ENCODE assay signal across 10 mouse cellular contexts in the genomic region with DNA sequence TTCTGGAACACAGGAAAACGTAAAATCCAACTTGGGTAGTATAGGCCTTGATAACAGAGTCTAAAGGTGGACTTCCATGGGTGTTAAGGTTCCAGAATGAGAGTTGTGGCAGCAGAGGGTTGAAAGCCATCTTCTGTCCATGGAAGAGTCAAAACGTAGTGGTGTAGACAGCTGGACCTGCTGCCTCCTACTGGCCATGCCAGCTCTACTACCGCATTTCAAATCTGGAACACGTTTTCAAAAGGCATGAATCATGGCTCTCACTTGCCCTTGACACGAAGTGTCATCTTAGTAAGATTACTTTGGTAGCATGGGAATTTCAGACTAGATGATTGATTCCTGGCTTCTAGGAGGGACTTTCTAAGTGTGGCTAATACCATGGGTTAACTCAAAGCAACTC. TPM values are rescaled to one million over a fixed set of nuclear protein-coding genes. Genes with fewer than 3 reads are reported as not detected.
A peak's percentile ranks its signal among the peaks of the same experiment; 100 is the strongest.
DNase-seq lines count a peak whose midpoint lies in the region; ATAC-seq and TF ChIP-seq lines count a peak whose summit lies in the region.
"Had no signal": no experiment of that assay in that cellular context is flagged by ENCODE, and none has a peak within 500 bp of the region (broad histone marks: within the 10 kb centered on the region; RNA-seq: fewer than 3 reads in every experiment).

No protein-coding gene starts in this region.

- no peak overlapping the region for H3K4me3 ChIP-seq in forebrain, postnatal 0 days (ENCODE audit: low read depth, low read length)
- no peak overlapping the region for H3K4me3 ChIP-seq in forebrain, embryonic 12.5 days (replicated peaks)
- H3K4me3 ChIP-seq: midbrain, embryonic 12.5 days had no signal

- no peak for ATAC-seq in forebrain, postnatal 0 days
- ATAC-seq in forebrain, embryonic 12.5 days (ENCODE audit: low FRiP score) = no peak
- ATAC-seq in erythroid progenitor cell, adult 5-6 weeks (replicated peaks; ENCODE audit: low FRiP score, poor library complexity, severe bottlenecking) = peak; percentile 88

- no peak overlapping the region for H3K27ac ChIP-seq in forebrain, postnatal 0 days (ENCODE audit: low read depth, low read length)
- H3K27ac ChIP-seq in forebrain, embryonic 12.5 days = no peak overlapping the region
- H3K27ac ChIP-seq: midbrain, embryonic 12.5 days had no signal

- H3K36me3 ChIP-seq in forebrain, postnatal 0 days (ENCODE audit: insufficient read depth) = no peaks in the 10 kb centered on the region
- no peaks in the 10 kb centered on the region for H3K36me3 ChIP-seq in forebrain, embryonic 12.5 days (replicated peaks)
- H3K36me3 ChIP-seq: G1E; midbrain, embryonic 12.5 days had no signal

- no peaks in the 10 kb centered on the region for H3K4me1 ChIP-seq in forebrain, postnatal 0 days (ENCODE audit: insufficient read depth)
- peaks cover 3% of the 10 kb centered on the region; the same call in 1 of the 2 replicates for H3K4me1 ChIP-seq in forebrain, embryonic 12.5 days
- H3K4me1 ChIP-seq: midbrain, embryonic 12.5 days had no signal

- no peak for DNase-seq in forebrain, postnatal 0 days
- DNase-seq in CD4-positive, CD25-positive, alpha-beta regulatory T cell, adult 2 months (ENCODE audit: low read depth, low spot score) = peak; percentile 59
- peak; percentile 29 for DNase-seq in lung, postnatal 25 days (ENCODE audit: low spot score)
- no peak for DNase-seq in frontal cortex, postnatal 36 days (ENCODE audit: low spot score in 2 of 2)
- no peak for DNase-seq in gastrocnemius, postnatal 10 days
- DNase-seq in testis, postnatal 10 days (ENCODE audit: low spot score) = no peak

- H3K27me3 ChIP-seq in forebrain, postnatal 0 days (ENCODE audit: insufficient read depth, low read length) = no peaks in the 10 kb centered on the region
- no peaks in the 10 kb centered on the region for H3K27me3 ChIP-seq in forebrain, embryonic 12.5 days
- H3K27me3 ChIP-seq: midbrain, embryonic 12.5 days had no signal

- WGBS in forebrain, postnatal 0 days = 75% methylated on average over 5 of the region's 5 CpGs
- WGBS in forebrain, embryonic 12.5 days = 78% methylated on average over 5 of the region's 5 CpGs

- no peak overlapping the region for H3K4me2 ChIP-seq in forebrain, postnatal 0 days (ENCODE audit: low read depth)
- H3K4me2 ChIP-seq in forebrain, embryonic 12.5 days = no peak overlapping the region
- H3K4me2 ChIP-seq: midbrain, embryonic 12.5 days had no signal

- peak; percentile 31 for TF ChIP-seq CTCF in forebrain, postnatal 0 days (IDR thresholded peaks at IDR 0.05; ENCODE audit: low read depth)

- no peak overlapping the region for H3K9ac ChIP-seq in forebrain, postnatal 0 days
- no peak overlapping the region for H3K9ac ChIP-seq in forebrain, embryonic 12.5 days
- H3K9ac ChIP-seq: midbrain, embryonic 12.5 days had no signal

- H3K9me3 ChIP-seq in forebrain, postnatal 0 days (ENCODE audit: low read length) = no peaks in the 10 kb centered on the region
- no peaks in the 10 kb centered on the region for H3K9me3 ChIP-seq in forebrain, embryonic 12.5 days
- H3K9me3 ChIP-seq: G1E; midbrain, embryonic 12.5 days had no signal

RNA-seq across cellular contexts. Expression of gene Cecr2, which starts 8.0 kb away (rescaled TPM):
- total RNA-seq in forebrain, postnatal 0 days (2014; rRNA removed) = 3.2 and 4.1 TPM in 2 replicates
- polyA plus RNA-seq in forebrain, postnatal 0 days (2015; fragmentation: Nextera tagmentation; extraction: Ambion mirVana) = 0.96 and 1.1 TPM in 2 replicates
- polyA plus RNA-seq in forebrain, embryonic 12.5 days (2016; fragmentation: Nextera tagmentation; extraction: Ambion mirVana) = 12.7 and 13.6 TPM in 2 replicates
- 66.0 and 83.0 TPM in 2 replicates for total RNA-seq in erythroid progenitor cell, adult 5-6 weeks (2015; ENCODE audit: low replicate concordance)
- 56.0 and 89.0 TPM in 2 replicates for total RNA-seq in erythroid progenitor cell, adult 5-6 weeks (2017; ENCODE audit: low replicate concordance)
- total RNA-seq in gastrocnemius, postnatal 10 days (2021) = 10 to 100 TPM; 16.9 to 18.9 TPM

Comparison
In these comparisons a context has a peak if more than half of its experiments do, and no peak if none do; other contexts are left out.
1. DNase-seq: peak in CD4-positive, CD25-positive, alpha-beta regulatory T cell, adult 2 months (single experiment) and lung, postnatal 25 days (single experiment); none in forebrain, postnatal 0 days (single experiment), frontal cortex, postnatal 36 days (0 of 2), gastrocnemius, postnatal 10 days (single experiment) and testis, postnatal 10 days (single experiment).